Mouse (Mus musculus) thymus, postnatal 4 days (tissue): ENCODE data around the gene Hsd17b1.
"Not testable (repeated sequence)": the region's sequence is repeated elsewhere in the genome, so short reads cannot be mapped to it uniquely, and the experiment has no call there.

ENCODE experiments used
- DNase-seq: peaks from one replicate; pipeline ENCODE4 v3.0.0; 2021

Hsd17b1 gene

DNA sequence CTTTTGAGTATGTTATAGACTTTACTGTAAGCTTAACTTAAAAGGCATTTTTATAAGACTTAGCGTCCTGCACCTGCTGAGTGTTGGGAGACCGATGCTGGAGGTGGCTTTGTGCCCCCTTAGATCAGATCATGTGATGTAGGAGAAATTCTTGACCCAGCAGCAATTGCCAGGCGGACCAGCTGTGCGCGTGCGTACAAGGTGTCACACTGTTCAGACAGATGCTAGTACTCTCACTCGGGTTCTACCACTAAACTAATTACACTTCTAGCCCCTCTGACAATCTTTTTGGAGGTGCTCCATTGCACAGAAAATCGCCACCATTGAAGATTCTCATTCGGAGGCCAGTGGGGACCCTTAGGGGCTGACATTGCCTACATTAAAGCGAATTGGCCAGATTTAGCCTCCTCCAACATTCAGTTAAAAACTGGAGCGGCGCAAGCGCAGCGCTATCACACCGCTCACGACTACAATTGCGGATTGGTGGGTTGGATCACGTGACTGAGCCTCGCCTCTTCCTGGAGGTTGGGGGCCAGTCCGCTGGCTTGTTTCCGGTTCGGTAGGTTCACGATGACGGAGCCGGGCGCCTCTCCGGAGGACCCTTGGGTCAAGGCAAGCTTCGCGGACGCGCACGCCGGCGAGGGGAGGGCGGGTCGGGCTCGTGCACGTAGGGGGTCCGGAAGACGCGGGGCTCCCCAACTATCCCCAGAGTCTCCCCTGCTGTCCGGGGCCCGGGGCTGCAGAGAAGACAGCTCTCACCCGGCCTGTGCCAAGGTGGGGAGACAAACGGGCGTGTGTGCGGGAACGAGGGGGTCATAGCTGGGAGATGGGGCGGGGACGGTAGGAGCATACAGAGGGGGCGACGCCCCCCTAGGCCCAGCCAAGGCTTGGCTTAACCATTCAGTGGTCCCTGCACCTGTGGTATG lies 8.8 kb downstream of the Hsd17b1 start, which contains the start of gene Mlx:
Gene Mlx, plus strand, starts transcription at position 522 of the 926 bp plus-strand sequence.
- DNase-seq = peak; percentile 88

DNA sequence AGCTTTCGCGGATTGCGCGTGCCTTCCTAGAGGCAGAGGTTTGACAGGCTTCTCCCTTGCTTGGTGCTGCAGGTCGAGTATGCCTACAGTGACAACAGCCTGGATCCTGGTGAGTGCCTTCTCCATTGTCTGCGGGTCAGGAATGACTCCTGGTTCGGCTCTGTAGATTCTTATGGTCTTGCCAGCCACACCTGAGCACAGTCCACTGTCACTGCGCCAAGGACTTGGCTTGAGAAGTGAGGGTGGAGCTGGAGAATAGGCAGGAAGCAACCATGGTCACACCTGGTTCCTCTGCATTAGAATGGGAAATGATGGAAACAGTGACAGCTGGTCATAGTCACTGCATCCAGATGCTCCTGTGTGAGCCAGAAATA lies 9.5 kb downstream of the Hsd17b1 start:
- no peak for DNase-seq

- DNase-seq = no peak
Observed at GRCm38 (mm10) chr11:101089931-101090330, 11.7 kb downstream of the Hsd17b1 start.

GRCm38 (mm10) chr11:101094930-101095313 lies 16.7 kb downstream of the Hsd17b1 start:
- no peak for DNase-seq

DNA sequence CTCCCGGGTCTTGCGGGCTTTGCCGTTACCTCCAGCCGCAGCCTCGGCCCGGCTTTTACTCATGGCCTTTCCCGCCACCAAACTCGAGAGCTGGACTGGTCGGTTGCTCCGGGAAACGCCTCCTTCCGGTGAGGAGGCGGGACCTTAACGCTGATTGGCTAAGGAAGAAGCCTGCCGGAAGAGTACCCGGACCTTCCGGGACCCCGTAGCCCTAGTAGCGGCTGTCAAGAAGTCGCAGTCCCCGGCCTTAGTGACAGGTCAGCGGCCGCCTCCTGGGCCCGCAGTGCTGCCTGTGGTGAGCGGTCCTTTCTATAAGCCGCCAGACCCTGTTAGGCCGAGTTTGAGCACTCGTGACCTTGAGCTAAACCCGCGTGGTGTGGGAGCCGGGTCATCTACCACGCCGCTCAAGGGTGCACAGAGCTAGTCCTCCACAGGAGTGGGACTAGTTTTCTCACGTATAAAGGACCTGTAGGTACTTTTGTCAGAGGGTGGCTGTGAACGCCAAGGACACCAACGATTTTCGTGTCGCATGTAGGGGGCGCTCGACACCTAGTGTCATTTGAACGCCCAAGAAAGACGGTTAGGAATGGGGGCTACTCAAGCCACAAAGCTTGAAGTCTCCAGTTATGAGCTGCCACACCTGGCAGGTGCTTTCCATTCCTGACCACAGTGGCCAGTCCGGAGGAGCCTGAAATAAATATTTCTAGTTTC lies 17.3 kb downstream of the Hsd17b1 start, which contains the start of gene Psmc3ip:
Gene Psmc3ip, minus strand, starts transcription at position 123 of the 711 bp plus-strand sequence.
- DNase-seq = peak; percentile 92

DNA sequence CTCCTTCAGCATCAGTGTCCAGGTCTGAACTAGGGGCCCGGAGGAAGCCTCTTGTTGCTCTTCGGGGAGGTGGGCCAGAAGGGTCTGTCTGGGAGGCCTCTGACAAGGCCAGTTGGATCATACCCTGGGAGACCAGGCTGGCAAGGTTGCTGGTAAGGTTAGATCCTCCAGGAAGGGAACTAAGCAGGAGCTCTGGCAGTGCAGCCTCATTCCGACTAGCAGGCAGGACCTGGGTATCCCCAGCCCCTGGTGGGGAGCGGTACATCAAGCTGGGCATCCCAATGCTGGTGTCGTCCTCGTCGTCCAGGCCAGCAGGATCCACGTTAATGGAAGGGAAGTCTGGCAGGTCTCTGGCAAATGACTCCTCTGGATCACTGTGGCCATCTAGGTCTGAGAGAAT lies 20.0 kb downstream of the Hsd17b1 start:
- no peak for DNase-seq

DNA sequence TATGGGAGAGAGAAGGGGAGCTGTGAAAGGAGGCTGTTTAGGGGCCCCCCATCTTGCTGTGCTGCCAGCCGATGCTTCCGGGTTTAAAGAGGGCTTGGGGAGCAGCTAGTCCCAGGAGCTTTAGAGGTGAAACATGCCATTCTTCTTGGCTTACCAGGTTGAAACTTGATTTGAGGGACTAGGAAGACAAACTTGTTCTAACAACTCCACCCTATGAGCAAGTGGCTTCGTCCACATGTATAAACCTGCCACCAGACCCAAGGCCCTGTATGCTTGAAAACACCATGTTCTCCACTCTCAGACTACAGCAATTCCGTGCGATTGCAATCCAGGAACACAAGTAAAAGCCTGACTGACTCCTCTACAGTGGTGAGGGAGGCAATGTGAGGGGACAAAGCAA lies 24.8 kb downstream of the Hsd17b1 start:
- no peak for DNase-seq

DNA sequence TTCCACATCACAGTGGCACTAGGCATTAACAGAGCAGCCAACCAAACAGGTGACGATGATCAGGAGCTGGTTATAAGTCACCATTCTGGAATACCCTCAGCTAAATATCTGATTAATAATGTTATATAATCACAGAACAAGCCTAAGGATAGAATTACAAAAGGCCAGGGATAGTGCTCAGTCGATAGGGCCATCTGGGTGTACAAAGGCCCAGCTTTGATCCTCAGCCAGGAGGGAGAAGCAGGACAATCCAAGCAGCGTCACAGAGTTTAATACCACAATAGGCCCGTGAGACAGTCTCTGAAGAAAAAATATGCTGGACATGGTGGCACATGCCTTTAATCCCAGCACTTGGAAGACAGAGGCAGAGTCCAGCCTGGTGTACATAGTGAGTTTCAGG lies 31.1 kb downstream of the Hsd17b1 start:
- no peak for DNase-seq

DNA sequence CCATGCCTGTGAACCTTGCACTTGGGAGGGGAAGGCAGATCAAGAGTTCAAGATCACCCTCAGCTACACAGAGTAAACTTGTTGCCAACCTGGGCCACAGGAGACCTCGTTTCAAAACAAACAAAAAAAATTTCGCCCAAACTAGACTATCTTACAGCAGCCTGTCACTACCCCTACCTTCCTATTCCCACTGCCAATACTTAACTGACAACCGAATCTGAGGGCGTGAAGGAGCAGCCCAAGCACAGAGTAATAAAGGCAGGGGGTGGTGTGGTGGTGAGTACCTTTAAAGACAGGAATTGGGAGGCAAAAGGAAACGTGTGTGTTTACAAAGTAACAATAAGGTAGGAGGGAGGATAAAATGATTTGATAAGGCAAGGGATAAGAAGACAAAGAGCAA lies 32.5 kb downstream of the Hsd17b1 start:
- no peak for DNase-seq

DNA sequence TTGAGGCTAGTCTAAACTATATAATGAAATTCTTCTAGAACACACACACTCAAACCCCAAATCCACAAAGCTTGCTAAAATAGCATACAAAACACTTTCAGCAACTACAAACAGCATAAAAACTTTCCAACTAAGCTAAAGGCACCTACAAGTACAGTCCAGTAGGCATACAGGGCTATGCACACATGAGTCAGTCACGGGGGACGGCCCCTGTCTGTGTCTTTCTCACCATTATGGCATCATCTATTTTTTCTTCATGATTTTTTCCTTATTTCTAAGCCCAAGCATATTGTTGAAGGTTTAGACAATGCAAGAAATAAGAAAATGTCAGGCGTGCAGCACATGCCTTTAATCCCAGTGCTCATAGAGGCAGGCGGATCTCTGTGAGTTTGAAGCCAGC lies 33.0 kb downstream of the Hsd17b1 start:
- no peak for DNase-seq

- DNase-seq = no peak
Observed at GRCm38 (mm10) chr11:101112186-101112585, 34.0 kb downstream of the Hsd17b1 start.

- no peak for DNase-seq
Observed at GRCm38 (mm10) chr11:101115564-101115963, 37.4 kb downstream of the Hsd17b1 start.

DNA sequence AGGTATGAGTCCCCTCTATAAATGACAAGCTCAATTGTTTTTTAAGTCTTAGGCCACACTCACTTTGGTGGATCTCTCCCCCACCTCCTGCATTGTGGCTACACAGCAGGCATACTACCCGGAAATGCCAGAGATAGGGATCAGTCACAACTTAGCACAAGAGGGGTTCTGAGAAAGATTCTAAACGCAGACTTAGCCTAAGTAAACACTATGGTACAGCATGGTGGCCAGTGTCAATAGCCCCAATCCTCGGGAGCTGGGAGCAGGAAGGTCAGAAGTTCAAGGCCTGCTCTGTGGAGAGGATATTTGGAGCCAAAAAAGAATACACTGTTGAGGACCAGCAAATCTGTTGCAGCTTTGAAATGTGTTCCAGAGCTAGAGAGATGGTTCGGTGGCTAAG lies 39.9 kb downstream of the Hsd17b1 start:
- DNase-seq = no peak

DNA sequence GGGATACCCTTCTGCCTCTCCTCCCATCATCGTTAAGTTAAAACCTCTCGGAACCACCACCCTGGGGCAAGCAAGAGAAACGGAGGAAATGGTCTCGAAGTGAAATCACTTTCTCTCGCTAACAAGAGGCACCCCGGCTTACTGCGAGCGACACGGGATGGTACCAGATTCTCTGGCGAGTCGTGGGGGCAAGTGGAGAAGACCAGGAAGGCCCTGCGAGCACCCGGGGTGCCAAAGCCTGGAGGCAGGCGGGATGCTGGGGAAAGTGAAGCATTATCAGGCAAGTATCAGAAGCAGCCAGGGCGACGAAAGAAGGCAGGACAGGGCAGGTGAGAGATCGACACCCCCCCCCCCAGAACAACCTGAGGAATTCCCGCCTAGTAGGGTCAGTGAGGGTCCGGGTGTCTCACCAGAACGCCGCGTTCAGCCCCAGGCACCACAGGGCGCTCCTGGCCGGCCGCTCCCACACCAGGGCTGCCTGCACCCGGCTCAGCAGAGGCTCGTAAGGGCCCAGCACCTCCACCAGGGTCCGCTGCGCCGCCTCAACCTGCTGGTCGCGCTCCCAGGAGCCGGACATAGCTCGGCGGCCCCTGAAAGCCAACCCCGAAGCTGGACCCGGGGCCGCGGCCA lies 41.0 kb downstream of the Hsd17b1 start:
- DNase-seq = peak; percentile 48

GRCm38 (mm10) chr11:101119761-101120544 lies 41.7 kb downstream of the Hsd17b1 start, which contains the start of the genes Retreg3 and Tubg1:
Retreg3 (minus strand) TSS chr11:101119893.
Tubg1 (plus strand) TSS chr11:101119938.
- DNase-seq = peak; percentile 100

- DNase-seq = peak; percentile 34
Observed at GRCm38 (mm10) chr11:101120545-101121188, 42.5 kb downstream of the Hsd17b1 start.

DNA sequence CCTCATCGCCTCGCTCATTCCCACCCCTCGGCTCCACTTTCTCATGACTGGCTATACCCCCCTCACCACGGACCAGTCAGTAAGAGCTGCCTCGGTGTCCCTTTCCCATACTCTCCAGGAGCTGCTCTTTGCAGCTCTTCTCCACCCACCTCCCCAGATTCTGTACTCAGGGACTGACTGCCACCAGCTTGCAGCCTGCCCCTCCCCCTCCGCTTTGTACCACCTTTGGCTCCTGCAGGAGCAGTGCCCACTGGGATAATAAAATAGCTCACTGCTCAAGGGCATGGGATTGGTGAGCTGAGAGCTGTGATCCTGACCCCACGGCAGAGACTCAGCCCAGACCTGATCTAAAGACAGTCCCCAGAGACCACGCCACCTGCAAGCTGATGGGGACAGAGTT lies 46.3 kb downstream of the Hsd17b1 start:
- not testable (repeated sequence) for DNase-seq

DNA sequence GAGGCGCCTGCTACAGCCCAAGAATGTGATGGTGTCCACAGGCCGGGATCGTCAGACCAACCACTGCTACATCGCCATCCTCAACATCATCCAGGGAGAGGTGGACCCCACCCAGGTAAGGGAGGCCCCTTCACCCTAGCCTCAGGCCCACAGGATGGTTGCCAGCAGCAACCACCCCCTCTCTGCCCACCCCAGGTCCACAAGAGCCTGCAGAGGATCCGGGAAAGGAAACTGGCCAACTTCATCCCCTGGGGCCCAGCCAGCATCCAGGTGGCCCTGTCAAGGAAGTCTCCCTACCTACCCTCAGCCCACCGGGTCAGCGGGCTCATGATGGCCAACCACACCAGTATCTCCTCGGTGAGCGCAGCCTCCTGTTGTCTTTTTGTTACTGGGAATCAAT lies 46.8 kb downstream of the Hsd17b1 start:
- not testable (repeated sequence) for DNase-seq

GRCm38 (mm10) chr11:101127075-101127474 lies 48.9 kb downstream of the Hsd17b1 start:
- peak; percentile 54 for DNase-seq

DNA sequence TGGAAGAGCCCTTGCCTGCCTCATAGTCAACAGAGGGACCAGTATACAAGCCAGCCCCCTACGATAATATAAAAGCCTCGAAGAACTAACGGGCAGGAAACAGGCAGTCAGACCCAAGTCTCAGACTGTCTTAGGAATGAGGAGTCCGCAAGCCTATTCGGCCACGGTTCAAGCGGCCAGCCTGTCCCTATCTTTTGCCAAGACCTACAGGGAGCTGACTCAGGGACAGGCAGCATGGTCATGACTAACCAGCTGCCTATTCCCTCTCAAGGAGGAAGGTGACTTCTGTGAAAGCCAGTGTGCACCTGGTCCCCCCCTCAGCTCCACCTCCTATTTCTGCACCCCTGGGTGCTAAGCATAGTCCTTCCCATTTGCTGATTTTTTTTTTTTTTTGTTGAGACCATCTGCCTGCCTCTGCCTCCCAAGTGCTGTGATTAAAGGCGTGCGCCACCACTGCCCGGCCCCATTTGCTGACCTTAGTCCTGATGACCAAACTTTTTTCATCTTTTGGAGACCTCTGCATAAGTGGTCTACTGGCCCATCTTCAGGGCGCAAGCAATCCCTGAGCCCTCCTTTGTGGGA lies 50.9 kb downstream of the Hsd17b1 start:
- no peak for DNase-seq
